Mouse (Mus musculus) CH12.LX (cell line): ENCODE data around the gene Upp2. TPM values are rescaled to one million over a fixed set of nuclear protein-coding genes. Genes with fewer than 3 reads are reported as not detected.

ENCODE experiments used
- DNase-seq: peaks from one replicate; pipeline ENCODE4 v3.0.0-alpha.2; 2013; ENCODE audit errors: extremely low read depth
- H3K27ac ChIP-seq: 2 replicates; pipeline ENCODE4 v1.5.1; 2012; ENCODE audit warnings: low read depth, mild to moderate bottlenecking, control low read depth, moderate library complexity; ENCODE audit not compliant: insufficient read depth
- H3K27me3 ChIP-seq: replicated peaks from 2 replicates; pipeline ENCODE3; 2012; ENCODE audit warnings: inconsistent platforms
- H3K36me3 ChIP-seq, 2 experiments: replicated peaks in 1 of 2; 2 replicates each; pipeline versions ENCODE3 to v1.6.1; 2012; ENCODE audit warnings: inconsistent platforms in 1 of 2, low read length in 1 of 2, mild to moderate bottlenecking in 1 of 2, mixed read lengths in 1 of 2, moderate library complexity in 1 of 2; ENCODE audit not compliant: control insufficient read depth in 1 of 2, insufficient read depth in 1 of 2
- H3K4me1 ChIP-seq, 2 experiments: 2 replicates each; pipeline ENCODE4 v1.6.1; 2012; ENCODE audit warnings: inconsistent platforms in 1 of 2, moderate library complexity in 1 of 2; ENCODE audit not compliant: insufficient read depth in 2 of 2, control insufficient read depth in 1 of 2
- H3K4me2 ChIP-seq: 2 replicates; pipeline ENCODE4 v1.6.1; 2012; ENCODE audit warnings: low read depth, mild to moderate bottlenecking, control low read depth; ENCODE audit not compliant: poor library complexity, insufficient read depth, severe bottlenecking
- H3K4me3 ChIP-seq, 3 experiments: fragments of 150-350 bp in 1 of 3; sonication (generic) in 1 of 3; replicated peaks in 1 of 3; 2 replicates each; pipeline versions ENCODE3 to v1.5.1; 2011 to 2012; ENCODE audit warnings: low read depth in 2 of 3, low read length in 2 of 3, mild to moderate bottlenecking in 2 of 3, moderate library complexity in 2 of 3, control low read depth in 1 of 3, improper control_type of control experiment in 1 of 3, inconsistent platforms in 1 of 3, mixed read lengths in 1 of 3; ENCODE audit not compliant: poor library complexity in 1 of 3
- H3K79me2 ChIP-seq: replicated peaks from 2 replicates; pipeline ENCODE4 v1.6.1; 2012; ENCODE audit warnings: mild to moderate bottlenecking, moderate library complexity; ENCODE audit not compliant: control insufficient read depth, poor library complexity, insufficient read depth, severe bottlenecking; ENCODE audit errors: extremely low read depth
- H3K9ac ChIP-seq: 2 replicates; pipeline ENCODE4 v1.6.1; 2012; ENCODE audit warnings: low read depth, mild to moderate bottlenecking, control low read depth, moderate library complexity; ENCODE audit not compliant: insufficient read depth
- H3K9me3 ChIP-seq: replicated peaks from 2 replicates; pipeline ENCODE3; 2012; ENCODE audit warnings: low read length, inconsistent platforms, mixed read lengths
- CHD1 ChIP-seq: IDR thresholded peaks from 2 replicates; pipeline ENCODE4 v1.6.1; 2012; ENCODE audit warnings: low read depth, low read length, improper control_type of control experiment, inconsistent platforms
- CHD2 ChIP-seq: IDR thresholded peaks from 2 replicates; pipeline ENCODE4 v1.6.1; 2011; ENCODE audit warnings: low read length, improper control_type of control experiment
- CTCF ChIP-seq, 2 experiments: IDR thresholded peaks in 1 of 2; conservative IDR thresholded peaks in 1 of 2; 2 replicates each; pipeline ENCODE4 v1.5.1; 2011 to 2012; ENCODE audit warnings: low read depth in 2 of 2, low read length in 2 of 2, improper control_type of control experiment in 1 of 2, inconsistent platforms in 1 of 2, mild to moderate bottlenecking in 1 of 2, moderate library complexity in 1 of 2
- EP300 ChIP-seq: IDR thresholded peaks from 2 replicates; pipeline ENCODE4 v1.6.1; 2011; ENCODE audit warnings: low read length, improper control_type of control experiment
- ETS1 ChIP-seq: conservative IDR thresholded peaks from 2 replicates; pipeline ENCODE4 v1.6.1; 2012; ENCODE audit warnings: low read depth, mild to moderate bottlenecking, inconsistent platforms, low read length, improper control_type of control experiment, moderate library complexity
- GABPA ChIP-seq: IDR thresholded peaks from 2 replicates; pipeline ENCODE4 v1.6.1; 2012; ENCODE audit warnings: low read depth, low read length, improper control_type of control experiment, inconsistent platforms; ENCODE audit not compliant: insufficient replicate concordance
- HCFC1 ChIP-seq: IDR thresholded peaks from 2 replicates; pipeline ENCODE4 v1.6.1; 2012; ENCODE audit warnings: low read depth, mild to moderate bottlenecking, inconsistent platforms, low read length, improper control_type of control experiment
- IRF4 ChIP-seq: IDR thresholded peaks from 2 replicates; pipeline ENCODE4 v1.6.1; 2014; ENCODE audit warnings: low read depth, mild to moderate bottlenecking, inconsistent platforms, low read length, improper control_type of control experiment
- JUN ChIP-seq: IDR thresholded peaks from 2 replicates; pipeline ENCODE4 v1.6.1; 2011; ENCODE audit warnings: low read depth, mild to moderate bottlenecking, low read length, improper control_type of control experiment, moderate library complexity; ENCODE audit not compliant: insufficient read depth
- JUND ChIP-seq: conservative IDR thresholded peaks from 2 replicates; pipeline ENCODE4 v1.6.1; 2011; ENCODE audit warnings: low read depth, low read length, improper control_type of control experiment
- MEF2A ChIP-seq: IDR thresholded peaks from 2 replicates; pipeline ENCODE4 v1.6.1; 2014; ENCODE audit warnings: low read depth, mild to moderate bottlenecking, inconsistent platforms, low read length, improper control_type of control experiment, borderline replicate concordance
- MXI1 ChIP-seq: IDR thresholded peaks from 2 replicates; pipeline ENCODE4 v1.6.1; 2011; ENCODE audit warnings: mild to moderate bottlenecking, low read depth, low read length, improper control_type of control experiment
- MYC ChIP-seq: IDR thresholded peaks from 2 replicates; pipeline ENCODE4 v1.6.1; 2011; ENCODE audit warnings: low read depth, mild to moderate bottlenecking, improper control_type of control experiment, low read length
- PAX5 ChIP-seq: IDR thresholded peaks from 2 replicates; pipeline ENCODE4 v1.6.1; 2012; ENCODE audit warnings: low read length, inconsistent platforms, mixed read lengths
- POLR2A ChIP-seq: IDR thresholded peaks from 2 replicates; pipeline ENCODE4 v1.6.1; 2011; ENCODE audit warnings: low read depth, mild to moderate bottlenecking, improper control_type of control experiment, low read length
- POLR2AphosphoS2 ChIP-seq: IDR thresholded peaks from 2 replicates; pipeline ENCODE4 v1.6.1; 2011; ENCODE audit warnings: low read depth, low read length, improper control_type of control experiment
- RAD21 ChIP-seq: IDR thresholded peaks from 2 replicates; pipeline ENCODE4 v1.6.1; 2011; ENCODE audit warnings: low read depth, mild to moderate bottlenecking, low read length, improper control_type of control experiment, moderate library complexity
- SIN3A ChIP-seq: IDR thresholded peaks from 2 replicates; pipeline ENCODE4 v1.6.1; 2012; ENCODE audit warnings: low read length, improper control_type of control experiment, inconsistent platforms
- SMC3 ChIP-seq: IDR thresholded peaks from 2 replicates; pipeline ENCODE4 v1.6.1; 2011; ENCODE audit warnings: low read depth, low read length, improper control_type of control experiment
- TCF12 ChIP-seq: IDR thresholded peaks from 2 replicates; pipeline ENCODE4 v1.6.1; 2014; ENCODE audit warnings: low read depth, mild to moderate bottlenecking, inconsistent platforms, low read length, improper control_type of control experiment
- UBTF ChIP-seq: IDR thresholded peaks from 2 replicates; pipeline ENCODE4 v1.6.1; 2012; ENCODE audit warnings: low read depth, mild to moderate bottlenecking, inconsistent platforms, low read length, improper control_type of control experiment, moderate library complexity
- USF1 ChIP-seq: IDR thresholded peaks from 2 replicates; pipeline ENCODE4 v1.6.1; 2014; ENCODE audit warnings: low read depth, mild to moderate bottlenecking, inconsistent platforms, low read length, improper control_type of control experiment
- USF2 ChIP-seq: conservative IDR thresholded peaks from 2 replicates; pipeline ENCODE4 v1.6.1; 2011; ENCODE audit warnings: low read depth, low read length, improper control_type of control experiment
- ZMIZ1 ChIP-seq: IDR thresholded peaks from 2 replicates; pipeline ENCODE4 v1.6.1; 2012; ENCODE audit warnings: low read depth, mild to moderate bottlenecking, inconsistent platforms, low read length, improper control_type of control experiment
- ZNF384 ChIP-seq: IDR thresholded peaks from 2 replicates; pipeline ENCODE4 v1.6.1; 2012; ENCODE audit warnings: low read depth, low read length, improper control_type of control experiment, inconsistent platforms
- dilution Hi-C: fragments of 300-500 bp; cut with MboI; formaldehyde crosslinking; loops from 2 replicates; pipeline ENCODE4 v1.14.3; 2020; ENCODE audit warnings: low sequenced_read_pairs; ENCODE audit not compliant: extremely low pct_unique_long_range_greater_than_20kb, extremely low pct_ligation_motif_present
- in situ Hi-C: fragments of 300-500 bp; cut with MboI; formaldehyde crosslinking; loops from 3 replicates; pipeline ENCODE4 v1.14.3; 2019; ENCODE audit warnings: low sequenced_read_pairs, low pct_ligation_motif_present, low pct_unique_long_range_greater_than_20kb, mixed read lengths
- polyA plus RNA-seq: library from polyadenylated mRNA; unstranded; fragments of >175 nt; gene quantifications from 2 replicates; pipeline ENCODE4 v1.2.1, GENCODE M21; 2012; ENCODE audit warnings: low read depth; ENCODE audit not compliant: insufficient read length
- total RNA-seq, 2 experiments: library from RNA; depleted of rRNA; stranded (reverse); fragments of 300-350 nt in 1 of 2; fragments of >200 nt in 1 of 2; gene quantifications; 2 replicates each; pipeline ENCODE4 v1.2.3; 2012 to 2014

The Upp2 gene
- total and polyA plus RNA-seq, 3 experiments: not detected

- Histone ChIP-seq H3K27ac (no peak overlapping the region), H3K27me3 (no peaks in the 10 kb centered on the region), H3K9me3 (peaks cover 19% of the 10 kb centered on the region), H3K4me1 (peaks cover 0 to 4% of the 10 kb centered on the region in 2 experiments; a peak in 1 of 4 replicates), H3K9ac (no peak overlapping the region), H3K79me2 (no peaks in the 10 kb centered on the region), H3K4me3 (no peak overlapping the region), H3K36me3 (no peaks in the 10 kb centered on the region), H3K4me2 (no peak overlapping the region)
- in situ Hi-C loops: no loop called here
- TF ChIP-seq JUN: no peak
- TF ChIP-seq ZMIZ1: no peak
- no peak for TF ChIP-seq MYC
- no peak for TF ChIP-seq CHD2
- no peak for TF ChIP-seq UBTF
- TF ChIP-seq ZNF384: no peak
- TF ChIP-seq RAD21: no peak
- TF ChIP-seq HCFC1: no peak
- no peak for TF ChIP-seq CHD1
- TF ChIP-seq POLR2A: no peak
- TF ChIP-seq POLR2AphosphoS2: no peak
- no peak for TF ChIP-seq TCF12
- no peak for TF ChIP-seq MEF2A
- no peak for TF ChIP-seq USF1
- TF ChIP-seq JUND: no peak
- no peak for TF ChIP-seq GABPA
- TF ChIP-seq IRF4: no peak
- dilution Hi-C loops: no loop called here
- no peak for DNase-seq
Observed at GRCm38 (mm10) chr2:58586311-58586710, 19.2 kb downstream of the Upp2 start.

GRCm38 (mm10) chr2:58589637-58590036 is 22.5 kb downstream of the Upp2 start:
- dilution Hi-C loops (no loop called here), in situ Hi-C loops (no loop called here)
- Histone ChIP-seq H3K9me3 (peaks cover 14% of the 10 kb centered on the region), H3K79me2 (no peaks in the 10 kb centered on the region), H3K27me3 (no peaks in the 10 kb centered on the region), H3K4me3 (no peak overlapping the region), H3K27ac (no peak overlapping the region), H3K9ac (no peak overlapping the region), H3K36me3 (no peaks in the 10 kb centered on the region), H3K4me1 (peaks cover 0 to 4% of the 10 kb centered on the region in 2 experiments; a peak in 1 of 4 replicates), H3K4me2 (no peak overlapping the region)
- no peak for DNase-seq
- no peak for TF ChIP-seq EP300
- TF ChIP-seq SIN3A: no peak
- no peak for TF ChIP-seq JUN
- no peak for TF ChIP-seq POLR2AphosphoS2
- TF ChIP-seq SMC3: no peak
- TF ChIP-seq ETS1: no peak
- no peak for TF ChIP-seq RAD21
- no peak for TF ChIP-seq HCFC1
- no peak for TF ChIP-seq CTCF (conservative IDR thresholded peaks at IDR 0.05 in 1 of 2, IDR thresholded peaks at IDR 0.05 in 1 of 2; ENCODE audit: low read depth in 2 of 2, low read length in 2 of 2)
- no peak for TF ChIP-seq TCF12
- no peak for TF ChIP-seq MEF2A
- no peak for TF ChIP-seq GABPA
- no peak for TF ChIP-seq JUND
- TF ChIP-seq MXI1: no peak
- TF ChIP-seq PAX5: no peak
- TF ChIP-seq UBTF: no peak
- no peak for TF ChIP-seq USF2
